Mouse (Mus musculus) WW6 (cell line): ENCODE results near the gene Zfp180.
"Not testable (repeated sequence)": the region's sequence is repeated elsewhere in the genome, so short reads cannot be mapped to it uniquely, and the experiment has no call there.

Experiments
- DNase-seq: peaks from one replicate; pipeline ENCODE4 v3.0.0-alpha.2; 2013; ENCODE audit warnings: low read depth, low spot score

The Zfp180 gene

DNA sequence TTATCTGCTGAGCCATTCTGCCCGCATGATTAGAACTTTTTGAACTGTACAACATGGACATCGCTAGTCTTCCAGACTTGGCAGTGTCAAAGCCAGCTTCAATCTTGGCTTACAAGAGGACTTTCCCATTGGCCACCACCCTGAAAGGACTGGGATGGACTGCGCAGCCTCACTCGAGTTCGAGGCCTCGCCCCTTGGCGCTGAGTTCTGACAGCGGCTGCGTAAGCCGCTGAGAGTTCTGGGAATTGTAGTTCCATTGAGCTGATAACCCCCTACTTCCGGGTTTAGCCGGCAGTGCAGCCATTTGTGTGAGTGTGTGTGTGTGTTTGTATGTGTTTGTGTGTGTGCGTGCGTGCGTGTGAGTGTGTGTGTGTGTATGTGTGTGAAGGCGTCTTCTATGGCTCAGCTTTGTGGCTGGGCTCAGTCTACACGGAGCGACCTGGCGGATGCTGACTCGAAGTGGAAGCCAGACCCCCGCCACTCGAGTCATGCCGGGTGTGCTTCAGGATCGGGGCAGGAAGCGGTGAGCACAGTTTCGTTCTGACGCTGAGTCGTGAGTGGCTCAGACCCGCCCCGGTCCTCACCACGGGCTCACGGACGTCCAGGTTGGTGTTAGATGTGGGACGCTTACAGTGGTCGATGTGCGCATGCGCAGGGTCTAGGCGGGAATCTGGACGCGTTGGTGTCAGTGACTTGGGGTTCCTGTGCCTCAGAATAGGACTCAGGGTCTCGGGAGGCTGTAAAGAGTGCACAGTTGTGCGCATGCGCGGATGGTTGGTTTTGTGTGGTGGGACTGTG, at the start of gene Zfp180:
Gene Zfp180 (plus strand): TSS at position 291 of the 798 bp plus-strand sequence.
- peak; percentile 86 for DNase-seq

DNA sequence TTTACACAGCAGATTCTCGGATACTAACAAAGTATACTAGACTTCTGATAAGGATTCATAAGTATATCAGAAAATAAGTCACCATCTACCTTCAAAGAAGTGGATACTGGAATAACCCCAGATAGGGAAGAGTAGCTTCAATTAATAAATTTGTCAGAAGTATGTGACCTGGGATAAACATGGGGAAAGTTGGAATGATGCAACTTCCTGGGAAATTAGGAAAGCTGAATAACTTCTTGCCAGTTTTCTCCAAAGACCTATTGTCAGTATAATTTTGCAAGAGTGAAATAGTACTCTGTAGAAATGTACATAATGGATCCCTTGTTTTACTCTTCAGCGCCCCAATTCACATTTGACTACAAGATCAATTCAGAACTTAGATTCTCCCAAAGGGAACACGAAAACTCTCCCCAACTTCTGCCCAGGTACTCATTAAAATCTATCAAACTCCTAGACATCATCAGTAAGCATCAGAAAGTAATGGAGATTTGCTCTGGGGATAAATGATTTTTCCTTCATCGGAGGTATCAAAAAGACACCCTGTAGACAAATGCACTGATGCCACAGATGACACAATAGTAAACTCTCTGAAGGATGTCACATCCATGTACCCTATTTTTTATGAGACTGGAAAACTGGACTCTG, 28.9 kb upstream of the Zfp180 start, which contains the start of gene Vmn1r183:
Gene Vmn1r183 (plus strand): TSS at position 595 of the 645 bp plus-strand sequence.
- DNase-seq = no peak

DNA sequence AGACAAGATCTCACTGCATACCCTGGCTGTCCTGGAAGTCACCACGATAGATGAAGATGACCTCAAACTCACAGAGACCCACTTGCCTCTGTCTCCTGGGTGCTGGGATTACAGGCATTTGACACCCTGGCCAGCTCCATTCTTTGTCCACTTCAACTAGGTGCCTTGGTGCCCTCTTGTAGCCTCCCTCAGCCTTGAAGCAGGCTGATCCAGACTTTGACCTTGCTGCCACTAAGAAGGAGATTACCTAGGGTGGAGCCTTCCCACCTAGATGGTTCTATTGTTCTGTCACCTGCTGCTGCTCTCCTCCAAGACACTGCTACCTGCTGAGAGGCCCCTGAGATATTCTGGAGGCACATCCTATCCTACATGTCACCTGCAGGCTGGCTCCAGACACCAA, 7.3 kb upstream of the Zfp180 start:
- not testable (repeated sequence) for DNase-seq

DNA sequence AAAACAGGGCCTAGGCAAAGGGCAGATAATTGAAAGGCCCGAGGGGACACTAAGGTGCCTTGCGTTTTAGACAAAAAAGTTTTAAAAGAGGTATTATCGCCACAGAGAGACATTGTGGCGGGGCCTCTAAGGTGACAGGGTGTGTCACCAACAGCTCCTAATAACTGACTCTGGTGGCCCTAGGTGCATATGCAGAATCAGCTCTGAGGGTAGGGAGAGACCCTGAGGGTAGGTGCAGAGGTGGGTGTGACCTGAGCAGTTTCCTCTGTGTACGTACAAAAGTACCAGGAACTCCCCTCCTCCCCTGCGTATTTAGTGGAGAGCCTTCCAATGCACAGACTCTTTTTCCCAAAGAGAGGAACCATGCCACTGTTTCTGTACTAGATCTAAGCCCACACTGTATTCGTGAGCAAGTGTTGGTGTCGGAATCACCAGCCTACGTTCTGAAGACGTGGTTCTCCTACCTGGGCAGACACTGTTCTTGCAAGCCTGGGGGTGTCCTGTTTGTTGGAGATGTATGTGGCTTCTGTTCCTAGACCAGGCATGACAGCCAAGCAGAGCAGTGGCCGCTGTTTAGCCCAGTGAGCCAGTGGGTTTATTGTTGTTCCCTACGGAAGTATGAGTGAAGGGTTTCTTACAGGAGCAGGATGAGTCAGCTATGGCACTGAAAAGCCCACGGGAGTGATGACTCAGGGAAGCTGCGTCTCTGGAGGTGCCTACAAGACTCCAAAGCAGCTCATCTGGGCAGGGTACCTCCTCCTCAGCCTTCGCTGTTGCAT, 922 bp downstream of the Zfp180 start:
- DNase-seq = no peak

DNA sequence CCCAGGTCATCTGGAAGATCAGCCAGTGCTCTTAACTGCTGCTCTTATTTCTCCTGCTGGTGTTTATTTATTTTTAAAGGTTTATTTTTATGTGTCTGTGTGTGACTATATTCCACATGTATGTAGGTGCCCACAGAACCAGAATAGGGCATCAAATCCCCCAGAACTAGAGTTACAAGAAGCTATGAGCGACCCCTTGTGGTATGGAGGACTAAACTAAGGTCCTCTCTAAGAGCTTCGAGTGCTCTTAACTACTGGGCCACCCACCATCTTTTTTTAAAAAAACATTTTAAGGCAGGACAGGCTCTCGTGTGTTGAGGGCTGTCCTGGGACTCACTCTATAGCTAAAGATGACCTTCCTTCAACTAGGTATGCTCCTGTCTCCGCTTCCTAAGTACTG, 5.1 kb downstream of the Zfp180 start:
- no peak for DNase-seq

DNA sequence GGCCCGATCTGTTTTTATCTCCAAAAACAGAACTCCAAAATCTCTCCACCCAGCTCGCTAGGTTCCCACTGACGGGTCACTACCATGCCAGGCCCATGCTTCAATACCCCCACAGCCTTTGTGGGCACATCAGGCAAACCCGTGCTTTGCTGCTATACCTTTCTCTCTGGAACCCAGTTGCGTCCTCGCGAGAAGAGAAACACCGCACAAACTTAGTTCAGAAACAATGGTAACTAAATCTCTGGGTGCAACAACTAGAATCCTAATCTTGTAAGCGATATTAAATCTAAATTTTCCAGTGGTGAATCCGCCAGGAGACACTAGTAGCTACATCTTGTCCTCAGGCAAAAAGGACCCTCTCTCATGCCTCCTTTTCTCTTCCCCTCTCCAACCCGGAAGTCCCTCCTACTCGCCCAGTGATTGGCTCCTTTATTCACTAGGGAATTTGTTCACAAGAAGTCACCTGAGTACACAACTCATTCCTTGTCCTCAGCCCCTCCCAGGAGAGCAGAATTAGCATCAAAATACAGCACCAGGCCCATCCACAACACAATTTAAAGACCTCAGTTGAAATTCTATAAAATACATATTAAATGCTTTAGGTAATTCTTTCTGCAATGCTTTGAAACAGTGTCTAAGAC, 5.9 kb downstream of the Zfp180 start:
- no peak for DNase-seq

DNA sequence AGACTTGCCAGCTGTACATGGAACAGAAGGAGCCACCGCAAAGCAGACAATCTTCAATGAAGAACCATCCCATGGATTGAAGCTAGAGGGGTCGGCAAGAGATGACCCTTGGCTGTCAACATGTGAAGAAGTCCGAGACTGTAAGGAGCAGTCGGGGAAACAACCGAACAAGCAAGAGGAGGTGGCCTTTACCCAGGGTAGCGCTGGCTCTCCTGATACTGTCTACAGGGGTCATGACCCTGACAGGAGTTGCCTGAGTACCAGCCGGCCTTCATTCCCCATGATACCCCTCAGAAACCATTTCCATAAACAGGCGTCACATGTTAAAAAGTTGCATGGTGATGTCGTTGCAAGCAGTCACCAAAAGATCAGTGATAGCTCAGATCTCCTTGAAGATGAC, 22.7 kb downstream of the Zfp180 start:
- no peak for DNase-seq

DNA sequence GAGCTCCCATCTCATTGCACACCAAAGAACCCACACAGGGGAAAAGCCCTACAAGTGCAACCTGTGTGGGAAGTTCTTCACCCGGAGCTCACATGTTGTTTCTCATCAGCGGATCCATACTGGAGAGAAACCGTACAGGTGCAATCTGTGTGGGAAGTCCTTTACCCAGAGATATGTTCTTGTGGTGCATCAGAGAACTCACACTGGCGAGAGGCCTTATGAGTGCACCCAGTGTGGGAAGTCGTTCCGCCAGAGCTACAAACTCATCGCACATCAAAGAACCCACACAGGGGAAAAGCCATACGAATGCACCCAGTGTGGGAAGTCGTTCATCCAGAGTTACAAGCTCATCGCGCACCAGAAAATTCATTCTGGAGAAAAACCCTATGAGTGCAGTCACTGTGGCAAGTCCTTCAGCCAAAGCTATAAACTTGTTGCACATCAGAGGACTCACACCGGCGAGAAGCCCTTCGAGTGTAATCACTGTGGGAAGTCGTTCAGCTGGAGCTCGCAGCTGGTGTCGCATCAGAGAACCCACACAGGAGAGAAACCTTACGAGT, 23.5 kb downstream of the Zfp180 start:
- no peak for DNase-seq

DNA sequence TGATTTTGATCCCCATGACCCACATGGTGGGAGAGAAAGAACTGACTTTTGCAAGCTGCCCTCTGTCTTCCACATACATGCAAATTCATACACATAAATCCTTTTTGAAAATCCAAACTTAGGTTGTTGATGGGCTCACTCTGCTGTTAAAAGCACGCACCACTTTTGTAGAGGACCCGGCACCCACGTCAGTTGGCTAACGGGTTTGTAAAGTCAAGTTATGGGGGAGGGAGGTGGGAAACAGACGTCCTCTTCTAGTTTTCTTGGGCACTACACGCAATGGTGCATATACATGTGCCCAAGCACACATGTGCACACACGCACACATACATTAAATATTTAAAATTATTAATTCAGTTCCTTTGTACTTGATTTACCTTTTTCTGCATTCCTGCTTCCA, 29.1 kb downstream of the Zfp180 start:
- no peak for DNase-seq

DNA sequence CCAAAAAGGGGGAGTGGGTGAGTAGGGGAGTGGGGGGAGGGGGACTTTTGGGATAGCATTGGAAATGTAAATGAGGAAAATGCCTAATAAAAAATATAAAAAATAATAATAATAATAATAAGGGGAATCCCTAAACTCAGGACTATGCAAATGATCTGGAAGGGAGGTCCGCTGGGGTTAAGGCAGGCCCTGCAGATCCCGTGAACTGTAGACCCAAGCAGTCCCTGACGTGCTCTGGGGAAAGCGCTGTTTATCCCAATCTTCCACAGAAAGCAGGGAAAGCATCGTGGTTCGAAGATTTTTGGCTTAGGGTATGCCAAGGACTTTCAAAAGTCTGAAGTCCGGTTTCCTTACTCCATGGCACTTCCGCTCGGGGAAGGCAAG, 30.0 kb downstream of the Zfp180 start:
- DNase-seq = no peak

DNA sequence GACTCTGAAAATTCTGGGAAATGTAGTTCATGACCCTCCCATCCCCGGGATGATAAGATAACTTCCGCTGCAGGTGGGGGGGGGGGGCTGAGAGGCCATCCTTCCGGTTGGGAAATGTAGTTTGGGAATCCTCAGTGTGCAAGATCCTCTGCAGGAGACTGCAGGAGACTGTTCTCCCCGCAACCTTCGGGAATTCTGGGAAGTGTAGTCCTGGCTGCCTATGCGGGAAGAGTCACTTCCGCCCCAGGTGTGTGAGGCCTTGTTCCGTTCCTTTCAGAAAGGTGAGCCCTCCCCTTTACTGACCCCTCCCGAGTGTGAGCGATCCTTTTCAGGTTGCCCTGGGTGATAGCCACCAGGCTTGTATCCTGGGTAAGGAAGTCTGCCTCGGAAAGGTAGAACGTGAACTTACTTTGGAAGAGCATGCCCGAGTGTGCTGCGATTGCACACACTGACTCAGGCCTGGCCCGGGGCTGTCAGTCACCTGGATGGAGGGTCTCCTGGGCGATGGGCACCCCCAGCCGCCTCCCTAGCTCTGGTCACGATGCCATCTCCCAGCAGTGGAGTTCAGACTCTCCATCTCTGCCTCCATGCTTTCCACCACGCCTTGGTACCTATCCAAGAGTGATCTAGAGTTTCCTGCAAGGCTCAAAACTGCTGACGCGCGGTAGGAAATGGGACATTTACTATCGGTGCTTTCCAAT, 30.6 kb downstream of the Zfp180 start, which contains the start of gene Zfp112:
Gene Zfp112 (plus strand): TSS at position 159 of the 701 bp plus-strand sequence.
- peak; percentile 79 for DNase-seq

DNA sequence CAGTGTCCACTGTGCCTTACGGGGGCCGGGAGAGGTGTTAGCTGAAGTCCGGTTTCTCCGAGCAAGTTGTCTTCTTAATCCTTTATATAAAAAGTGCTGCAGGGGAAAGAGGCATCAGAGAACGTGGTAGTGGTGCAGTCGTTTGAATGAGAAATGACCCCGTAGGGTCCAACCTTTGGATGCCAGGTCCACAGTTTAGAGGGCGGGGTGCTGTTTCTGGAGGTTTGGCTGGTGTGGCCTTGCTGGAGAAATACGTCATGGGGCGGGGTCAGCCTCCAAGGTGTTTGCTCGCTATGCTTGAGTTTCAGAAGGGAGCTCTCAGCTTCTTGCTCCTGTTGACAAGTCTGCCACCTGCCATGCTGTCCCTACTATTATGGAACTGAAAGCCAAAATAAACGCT, 31.3 kb downstream of the Zfp180 start:
- DNase-seq = no peak

DNA sequence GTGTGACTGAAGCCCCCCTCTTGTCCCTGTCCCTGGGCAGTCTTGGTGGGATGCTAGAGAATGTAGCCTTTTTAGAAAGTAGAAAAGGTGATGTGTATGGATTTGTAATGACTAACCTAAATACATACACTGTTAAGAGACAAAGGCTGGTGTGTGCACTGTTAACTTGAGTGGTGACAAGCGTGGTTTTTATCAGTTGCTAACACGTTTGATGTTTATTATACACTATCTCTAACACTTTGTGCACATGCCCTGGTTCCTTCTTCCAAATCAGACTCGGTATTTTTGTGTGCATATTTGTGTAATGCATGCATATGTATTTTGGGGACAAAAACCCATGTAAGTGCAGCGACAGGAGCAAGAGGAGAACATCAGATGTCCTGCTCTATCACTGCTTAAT, 34.9 kb downstream of the Zfp180 start:
- no peak for DNase-seq

DNA sequence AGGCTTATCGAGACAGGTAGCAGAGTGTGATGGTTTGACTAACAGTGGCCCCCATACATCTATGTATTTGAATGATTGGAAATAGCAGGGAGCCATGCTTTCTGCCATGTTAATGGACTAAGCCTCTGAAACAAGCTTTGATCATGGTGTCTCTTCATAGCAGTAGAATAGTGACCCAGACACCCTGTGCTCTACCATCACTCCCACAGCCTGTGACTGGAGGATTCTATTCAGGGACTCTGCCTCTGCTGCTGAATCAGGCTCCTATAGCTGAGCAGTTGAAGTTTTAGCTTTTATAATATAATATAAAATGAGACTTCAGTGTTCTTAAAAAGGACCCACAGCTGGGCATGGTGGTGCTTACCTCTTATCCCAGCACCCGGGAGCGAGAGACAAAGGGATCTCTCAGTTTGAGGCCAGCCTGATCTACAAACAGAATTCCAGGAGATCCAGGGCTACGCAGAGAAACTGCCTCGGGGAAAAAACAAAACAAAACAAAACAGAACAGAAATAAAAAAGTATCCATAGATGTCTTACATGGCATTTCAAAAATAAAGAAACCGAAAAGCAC, 51.8 kb downstream of the Zfp180 start:
- no peak for DNase-seq

DNA sequence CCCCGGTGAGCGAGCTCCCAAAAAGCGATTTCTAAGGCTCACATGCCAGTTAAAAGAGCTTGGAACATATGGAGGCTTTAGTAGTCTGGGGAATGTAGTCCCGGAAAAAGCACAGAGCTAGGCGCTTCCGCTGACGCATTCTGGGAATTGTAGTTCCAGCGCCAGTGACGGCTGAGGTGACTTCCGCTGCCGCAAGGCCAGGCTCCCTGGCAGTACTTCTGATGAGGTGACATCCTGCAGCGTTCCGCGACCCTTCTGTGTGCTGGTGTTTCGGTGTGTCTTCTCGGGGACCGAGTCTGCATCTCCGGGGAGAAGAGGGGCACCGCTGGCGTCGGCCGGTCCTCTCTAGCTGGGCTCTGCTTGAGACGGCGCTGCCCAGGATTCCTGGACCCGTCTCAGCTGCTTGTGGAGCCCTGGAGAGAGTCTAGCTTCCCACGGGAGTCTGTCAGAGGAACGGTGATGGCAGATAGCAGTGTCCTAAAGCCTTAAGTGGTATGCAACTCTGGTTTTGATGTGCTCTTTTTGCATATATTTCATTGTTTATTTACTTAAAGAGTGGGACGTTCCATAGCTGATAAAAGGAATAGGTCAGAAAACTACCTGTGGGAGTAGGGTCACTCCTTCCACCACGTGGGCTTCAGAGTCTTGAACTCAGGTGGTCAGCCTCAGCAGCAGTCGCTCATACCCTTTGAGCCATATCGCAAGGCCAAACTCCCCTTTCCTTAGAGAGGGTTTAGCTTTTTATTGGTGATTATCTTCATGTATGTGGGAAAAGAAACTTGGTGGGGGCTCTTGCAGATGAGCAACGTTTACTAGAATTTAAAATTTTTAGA, 52.5 kb downstream of the Zfp180 start, which contains the start of gene Zfp235:
Gene Zfp235 (plus strand): TSS at position 174 of the 833 bp plus-strand sequence.
- peak; percentile 56 for DNase-seq

DNA sequence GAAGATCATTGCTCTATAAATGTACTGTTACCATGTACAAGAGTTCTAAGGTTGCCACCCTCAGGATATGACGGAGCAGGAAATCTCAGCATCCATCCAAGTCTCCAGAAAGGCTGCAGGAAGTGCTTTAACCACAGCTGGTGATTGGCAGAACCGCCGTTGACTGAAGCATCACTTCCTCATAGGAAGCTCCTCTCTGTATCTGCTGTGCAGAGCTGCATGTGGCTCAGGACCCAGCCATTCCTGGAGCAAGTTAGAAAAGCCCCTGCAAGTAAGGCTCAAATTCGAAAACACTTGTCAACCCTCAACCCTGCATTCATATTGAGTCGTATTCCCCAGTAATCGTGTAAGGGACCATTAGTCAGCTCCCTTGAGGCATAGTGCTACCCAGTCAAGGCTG, 60.8 kb downstream of the Zfp180 start:
- DNase-seq = no peak

DNA sequence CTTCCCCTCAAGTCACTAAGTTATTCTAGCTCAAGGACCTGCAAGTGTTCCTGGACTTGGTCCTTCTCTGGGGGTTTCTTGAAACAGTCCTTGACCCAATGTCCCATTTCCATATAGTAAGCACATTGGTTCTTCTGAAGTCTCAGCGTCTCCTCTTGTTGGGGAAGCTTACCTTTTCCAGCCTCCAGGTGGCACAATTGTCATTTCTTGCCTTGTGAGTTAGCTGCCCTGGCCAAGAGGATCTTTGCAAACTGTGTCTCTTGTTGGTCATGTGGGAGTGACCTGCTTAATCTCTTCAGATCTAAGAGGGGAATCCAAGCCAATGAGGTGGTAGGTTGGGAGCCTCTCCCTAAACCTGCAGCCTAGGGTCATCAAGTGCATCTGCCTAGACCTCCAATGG, 71.5 kb downstream of the Zfp180 start:
- no peak for DNase-seq
